Mouse (Mus musculus) stomach, embryonic 16.5 days (tissue): ENCODE results near the gene Urm1. TPM values are rescaled to one million over a fixed set of nuclear protein-coding genes. Genes with fewer than 3 reads are reported as not detected.

ENCODE experiments used
- ATAC-seq: fragments of 200-750 bp; cut with Nextera tagmentation; 2 replicates; pipeline ENCODE4 v1.8.0; 2017; ENCODE audit warnings: moderate number of reproducible peaks, moderate TSS enrichment; ENCODE audit not compliant: insufficient read depth, low FRiP score
- H3K27ac ChIP-seq: fragments of 300-500 bp; sonication (generic); 2 replicates; pipeline ENCODE4 v1.5.1; 2014; ENCODE audit warnings: low read length
- H3K27me3 ChIP-seq: fragments of 300-500 bp; sonication (generic); 2 replicates; pipeline ENCODE4 v1.6.1; 2014; ENCODE audit warnings: low read length, control low read depth, mixed read lengths; ENCODE audit not compliant: control insufficient read depth, insufficient read depth
- H3K36me3 ChIP-seq: fragments of 300-500 bp; sonication (generic); 2 replicates; pipeline ENCODE4 v1.6.1; 2014; ENCODE audit warnings: low read length; ENCODE audit not compliant: control insufficient read depth, insufficient read depth
- H3K4me1 ChIP-seq: fragments of 300-500 bp; sonication (generic); 2 replicates; pipeline ENCODE4 v1.6.1; 2014; ENCODE audit warnings: low read length, control low read depth, mixed read lengths; ENCODE audit not compliant: control insufficient read depth, insufficient read depth
- H3K4me2 ChIP-seq: fragments of 300-500 bp; sonication (generic); 2 replicates; pipeline ENCODE4 v1.6.1; 2014; ENCODE audit warnings: low read depth, low read length, mixed read lengths
- H3K4me3 ChIP-seq: fragments of 300-500 bp; sonication (generic); replicated peaks from 2 replicates; pipeline ENCODE4 v1.5.1; 2014; ENCODE audit warnings: mild to moderate bottlenecking, low read length
- H3K9ac ChIP-seq: fragments of 300-500 bp; sonication (generic); 2 replicates; pipeline ENCODE4 v1.6.1; 2014; ENCODE audit warnings: low read length
- H3K9me3 ChIP-seq: fragments of 300-500 bp; sonication (generic); replicated peaks from 2 replicates; pipeline ENCODE4 v1.6.1; 2016; ENCODE audit warnings: low read length, control low read depth; ENCODE audit not compliant: control insufficient read depth
- WGBS: fragments of 180-500 bp; shearing (Covaris S2); extraction: QIAGEN DNeasy Blood & Tissue Kit; methylation state at CpG from one replicate; pipeline ENCODE4 v1.1.7; 2014; 5-methylcytosine and 5-hydroxymethylcytosine counted together
- polyA plus RNA-seq: library from polyadenylated mRNA; unstranded; fragments of >200 nt; fragmentation: Nextera tagmentation; extraction: Ambion mirVana; gene quantifications from 2 replicates; pipeline ENCODE4 v1.2.1, GENCODE M21; 2015

Gene Urm1
- polyA plus RNA-seq, 1 experiment from 2014 or later, result 22.0 TPM

DNA sequence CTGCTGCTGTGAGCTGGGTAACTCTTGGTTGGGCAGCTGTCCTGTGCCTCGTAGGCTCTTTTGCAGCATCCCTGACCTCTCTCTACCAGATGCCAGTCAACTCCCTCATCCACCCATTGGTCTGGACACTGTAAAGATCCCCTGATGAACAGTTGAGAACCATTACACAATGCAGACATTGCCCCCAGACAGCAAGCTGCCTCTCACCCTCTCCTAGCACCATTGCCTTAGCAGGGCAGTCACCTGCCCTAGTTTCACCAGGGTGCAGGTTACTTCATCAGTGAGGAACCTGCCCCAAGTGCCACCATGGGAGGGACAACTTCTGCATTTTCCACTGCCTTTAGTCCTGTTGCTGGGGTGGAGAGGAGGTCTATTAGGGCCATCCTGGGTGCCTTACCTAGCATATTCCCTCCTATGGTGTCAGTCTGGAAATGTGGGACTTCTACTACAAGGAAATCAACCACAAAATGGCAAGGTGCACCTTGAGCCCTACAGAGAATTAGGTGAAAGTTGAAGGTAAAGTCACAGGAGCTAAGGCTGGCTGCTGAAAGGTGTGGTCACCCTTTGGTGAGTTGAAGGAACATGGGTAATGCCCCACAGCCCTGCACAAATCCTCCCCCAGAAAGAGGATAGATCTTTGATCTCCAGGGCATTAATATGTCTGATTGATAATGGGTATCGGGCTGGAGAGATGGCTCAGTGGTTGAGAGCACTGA, 26.9 kb upstream of the Urm1 start:
- Histone ChIP-seq H3K4me3 (no peak overlapping the region), H3K4me2 (no peak overlapping the region), H3K27ac (no peak overlapping the region), H3K36me3 (peaks cover 8% of the 10 kb centered on the region; the same call in 1 of the 2 replicates), H3K9me3 (no peaks in the 10 kb centered on the region), H3K4me1 (peaks cover 8% of the 10 kb centered on the region; the same call in 1 of the 2 replicates), H3K27me3 (no peaks in the 10 kb centered on the region), H3K9ac (no peak overlapping the region)
- WGBS, result 98% methylated on average over 2 of the region's 2 CpGs
- ATAC-seq, result no peak

DNA sequence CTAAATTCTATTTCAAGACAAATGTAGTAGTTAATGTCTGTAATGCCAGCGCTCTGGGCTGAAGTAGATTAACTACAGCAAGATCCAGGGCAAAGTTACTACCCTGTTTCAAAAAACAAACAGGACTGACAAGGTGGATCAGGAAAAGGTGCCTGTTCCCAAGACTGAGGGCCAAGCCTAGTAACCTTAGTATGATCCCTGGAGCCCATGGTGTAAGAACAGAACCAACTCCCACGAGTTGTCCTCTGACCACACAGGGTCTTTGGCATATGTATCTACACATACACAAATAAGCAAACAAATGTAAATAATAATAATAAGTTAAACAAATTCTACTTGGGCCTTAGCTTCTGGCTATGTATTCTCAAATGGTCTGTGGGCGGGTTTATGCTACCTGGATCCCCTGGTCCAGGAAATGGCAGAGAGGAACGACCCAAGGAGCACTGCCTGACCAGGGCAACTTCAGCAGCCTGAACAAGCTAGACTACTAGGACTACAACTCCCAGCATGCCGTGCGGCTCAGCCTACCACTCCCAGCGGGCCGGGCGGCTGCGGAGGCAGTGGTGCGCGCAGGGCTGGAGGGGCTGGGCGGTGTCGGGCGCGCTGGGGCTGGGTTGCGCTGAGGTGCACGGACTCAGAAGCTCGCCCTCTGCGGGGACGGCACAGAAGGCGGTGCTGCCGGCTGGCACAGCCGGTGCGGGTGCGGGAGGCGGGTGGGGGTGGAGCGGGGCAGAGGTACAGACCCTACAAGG, 17.6 kb upstream of the Urm1 start, which contains the start of gene Slc27a4:
Slc27a4 (plus strand) TSS at position 560 of the 752 bp plus-strand sequence.
- H3K4me3 ChIP-seq, result peak within 1 kb of the TSS; percentile 89
- no peaks in the 10 kb centered on the region for H3K27me3 ChIP-seq
- peak within 1 kb of the TSS; percentile 70 for H3K27ac ChIP-seq
- 5% methylated on average over 21 of the region's 28 CpGs for WGBS
- peak within 1 kb of the TSS; percentile 92 for H3K9ac ChIP-seq
- H3K4me2 ChIP-seq, result peak within 1 kb of the TSS; percentile 63
- peak; percentile 98 for ATAC-seq
- peaks cover 7% of the 10 kb centered on the region; the same call in 1 of the 2 replicates for H3K4me1 ChIP-seq
- peaks cover 16% of the 10 kb centered on the region; the same call in 1 of the 2 replicates for H3K36me3 ChIP-seq
- no peaks in the 10 kb centered on the region for H3K9me3 ChIP-seq

DNA sequence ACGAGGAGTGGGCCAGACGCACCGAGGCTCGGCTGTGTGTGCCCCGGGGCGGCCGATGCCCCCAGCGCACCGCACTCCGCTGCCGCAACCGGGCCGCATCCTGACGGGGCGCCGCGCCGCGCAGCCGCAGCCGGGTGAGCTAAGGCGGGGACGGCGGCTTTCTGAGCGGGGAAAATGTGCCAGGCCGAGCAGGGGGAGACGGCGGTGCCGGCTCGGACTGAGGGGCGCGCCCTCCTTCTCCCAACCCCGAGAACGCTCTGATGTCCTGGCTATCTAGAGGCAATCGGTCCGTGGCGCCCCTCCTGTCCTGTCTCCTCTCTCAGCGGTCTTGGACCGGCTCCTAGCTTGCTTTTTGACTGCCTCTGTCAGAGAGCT, 17.1 kb upstream of the Urm1 start:
- Histone ChIP-seq H3K36me3 (peaks cover 22% of the 10 kb centered on the region), H3K4me2 (peak overlapping the region; percentile 63), H3K9me3 (no peaks in the 10 kb centered on the region), H3K27ac (peak overlapping the region; percentile 70), H3K4me1 (peaks cover 7% of the 10 kb centered on the region; the same call in 1 of the 2 replicates), H3K9ac (peak overlapping the region; percentile 92), H3K27me3 (no peaks in the 10 kb centered on the region), H3K4me3 (peak overlapping the region; percentile 89)
- WGBS, result 0% methylated on average over 39 of the region's 39 CpGs
- peak; percentile 74 for ATAC-seq

DNA sequence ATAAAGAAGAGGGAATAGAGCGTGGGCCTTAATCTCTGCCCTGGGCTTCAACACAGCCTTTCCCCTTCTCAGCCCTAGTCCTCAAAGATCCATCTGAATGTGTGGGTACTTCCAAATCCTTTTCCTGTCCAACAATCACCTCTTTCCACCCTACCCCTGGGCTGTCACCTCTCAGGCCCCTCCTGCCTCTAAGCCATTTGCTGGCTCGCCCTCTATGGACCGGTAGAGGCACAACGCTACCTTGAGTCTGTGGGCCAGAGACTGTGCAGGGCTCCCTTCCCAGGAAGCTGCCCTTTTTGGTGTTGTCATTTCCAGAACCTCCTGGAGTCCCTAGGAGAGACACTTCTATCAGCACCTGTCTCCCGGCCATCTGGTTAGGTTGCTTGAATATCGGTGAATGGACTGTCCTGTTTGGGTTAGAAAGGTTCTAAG, 16.5 kb upstream of the Urm1 start:
- peak overlapping the region; percentile 92 for H3K9ac ChIP-seq
- ATAC-seq, result no peak
- WGBS, result 19% methylated on average over 6 of the region's 6 CpGs
- H3K27me3 ChIP-seq, result no peaks in the 10 kb centered on the region
- H3K4me2 ChIP-seq, result peak overlapping the region; percentile 63
- H3K27ac ChIP-seq, result peak overlapping the region; percentile 70
- H3K36me3 ChIP-seq, result peaks cover 23% of the 10 kb centered on the region
- H3K9me3 ChIP-seq, result no peaks in the 10 kb centered on the region
- peak overlapping the region; percentile 89 for H3K4me3 ChIP-seq
- peaks cover 7% of the 10 kb centered on the region; the same call in 1 of the 2 replicates for H3K4me1 ChIP-seq

- Histone ChIP-seq H3K27me3 (no peaks in the 10 kb centered on the region), H3K9me3 (no peaks in the 10 kb centered on the region), H3K9ac (no peak overlapping the region), H3K36me3 (0 out of 2 replicates have a peak, but pooled peaks cover 14% of the 10 kb centered on the region), H3K4me1 (peaks cover 13% of the 10 kb centered on the region; the same call in 1 of the 2 replicates), H3K4me2 (no peak overlapping the region), H3K27ac (no peak overlapping the region), H3K4me3 (no peak overlapping the region)
- no peak for ATAC-seq
- WGBS, result 82% methylated on average over 11 of the region's 11 CpGs
Measured at GRCm38 (mm10) chr2:29815678-29816371, 4.0 kb upstream of the Urm1 start.

DNA sequence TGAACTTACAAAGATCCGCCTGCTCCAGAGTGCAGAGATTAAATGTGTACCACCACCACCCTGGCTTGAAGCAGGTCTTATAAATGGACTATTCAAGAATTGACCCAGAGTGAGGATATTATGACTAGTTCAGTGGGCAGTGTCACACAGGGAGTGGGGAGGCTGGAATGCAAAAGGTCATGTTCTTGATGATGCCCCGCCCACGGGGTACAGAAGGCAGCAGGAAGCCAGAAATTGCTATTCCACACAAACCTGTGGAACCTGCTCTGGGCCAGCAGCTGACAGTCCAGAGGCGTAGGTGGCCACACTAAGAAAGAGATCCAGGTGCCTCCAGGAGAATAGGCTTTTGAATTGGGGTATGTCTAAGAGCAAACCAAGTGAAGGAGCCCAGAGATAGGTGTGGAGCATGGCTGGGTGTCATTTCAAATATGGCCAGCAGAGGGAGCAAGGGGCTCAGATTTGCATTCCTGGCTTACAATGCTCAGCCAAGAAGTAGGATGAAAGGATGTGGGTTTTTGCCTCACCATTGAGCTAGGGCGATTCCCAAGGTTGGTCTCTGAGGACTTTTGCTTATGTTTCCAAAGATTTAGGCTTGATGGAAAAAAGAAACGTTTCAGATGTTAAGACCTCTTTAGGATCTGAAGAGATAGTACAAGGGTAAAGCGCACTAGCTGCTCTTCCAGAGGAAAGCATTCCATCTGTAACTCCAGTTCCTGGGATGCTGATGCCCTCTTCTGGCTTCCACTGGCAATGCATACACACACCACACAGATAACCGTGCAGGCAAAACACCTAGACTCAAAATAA, 2.2 kb upstream of the Urm1 start:
- Histone ChIP-seq H3K4me2 (no peak overlapping the region; the same call in 1 of the 2 replicates), H3K27ac (peak overlapping the region; percentile 36), H3K4me1 (peaks cover 14% of the 10 kb centered on the region; the same call in 1 of the 2 replicates), H3K9ac (no peak overlapping the region; the same call in 1 of the 2 replicates), H3K27me3 (no peaks in the 10 kb centered on the region), H3K36me3 (0 out of 2 replicates have a peak, but pooled peaks cover 6% of the 10 kb centered on the region), H3K9me3 (no peaks in the 10 kb centered on the region), H3K4me3 (peak overlapping the region; percentile 23; the same call in 1 of the 2 replicates)
- ATAC-seq, result peak; percentile 61; the same call in 1 of the 2 replicates
- WGBS, result 28% methylated on average over 8 of the region's 8 CpGs

- H3K4me3 ChIP-seq, result no peak overlapping the region
- WGBS, result 18% methylated on average over 2 of the region's 2 CpGs
- H3K4me2 ChIP-seq, result peak overlapping the region; percentile 82; the same call in 1 of the 2 replicates
- H3K27ac ChIP-seq, result peak overlapping the region; percentile 95
- peaks cover 14% of the 10 kb centered on the region; the same call in 1 of the 2 replicates for H3K4me1 ChIP-seq
- H3K9ac ChIP-seq, result no peak overlapping the region; the same call in 1 of the 2 replicates
- H3K36me3 ChIP-seq, result no peaks in the 10 kb centered on the region
- H3K9me3 ChIP-seq, result no peaks in the 10 kb centered on the region
- ATAC-seq, result no peak
- H3K27me3 ChIP-seq, result no peaks in the 10 kb centered on the region
Measured at GRCm38 (mm10) chr2:29819363-29819762, 512 bp upstream of the Urm1 start.

DNA sequence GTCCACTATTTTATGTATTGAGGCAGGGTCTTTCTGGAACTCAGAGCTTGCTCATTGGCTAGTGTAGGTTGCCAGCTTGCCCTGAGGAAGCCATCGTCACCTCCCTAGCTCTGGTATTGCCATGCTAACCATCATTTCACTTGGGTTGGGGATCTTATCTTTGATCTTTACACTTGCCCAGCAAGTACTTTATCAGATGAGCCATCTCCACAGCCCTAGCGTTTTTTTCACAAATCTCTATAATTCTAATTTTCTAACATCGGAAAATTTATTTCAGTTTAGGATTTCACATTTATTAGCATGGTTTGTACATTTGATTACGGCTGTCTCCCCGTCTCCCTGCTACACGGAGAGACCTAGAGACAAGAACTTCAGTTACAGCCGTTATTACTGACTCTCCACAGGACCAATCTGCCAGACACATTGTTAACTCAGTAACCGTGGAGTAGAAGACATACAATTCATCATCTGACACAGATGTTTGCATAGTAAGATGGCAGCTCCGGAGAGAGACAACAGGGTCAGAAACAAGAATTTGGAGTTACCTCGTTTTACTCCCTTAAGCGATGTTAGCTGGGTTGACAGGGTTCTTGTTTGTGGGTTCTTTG, 6.5 kb downstream of the Urm1 start:
- WGBS, result 8% methylated on average over 11 of the region's 11 CpGs
- peak overlapping the region; percentile 98 for H3K4me3 ChIP-seq
- ATAC-seq, result no peak

More for the DNA sequence above, 6.5 kb downstream of the Urm1 start:
- peak overlapping the region; percentile 82 for H3K9ac ChIP-seq
- peak overlapping the region; percentile 66 for H3K4me2 ChIP-seq
- no peaks in the 10 kb centered on the region for H3K27me3 ChIP-seq
- H3K9me3 ChIP-seq, result no peaks in the 10 kb centered on the region
- peak overlapping the region; percentile 97 for H3K27ac ChIP-seq
- peaks cover 12% of the 10 kb centered on the region for H3K4me1 ChIP-seq
- H3K36me3 ChIP-seq, result no peaks in the 10 kb centered on the region
